22 mouse cellular contexts compared by ENCODE assay signal in genomic region chr5:69523944-69524343, GRCm38 (mm10). TPM values are rescaled to one million over a fixed set of nuclear protein-coding genes. Genes with fewer than 3 reads are reported as not detected.
"Had no signal": no experiment of that assay in that cellular context is flagged by ENCODE, and none has a peak within 500 bp of the region (broad histone marks: within the 10 kb centered on the region; RNA-seq: fewer than 3 reads in every experiment).

No protein-coding gene starts in this region.

- H3K4me1 ChIP-seq: limb, embryonic 10.5 days; liver, embryonic 15.5 days; midbrain, embryonic 12.5 days; neural tube, embryonic 15.5 days had no signal

- H3K4me3 ChIP-seq: limb, embryonic 10.5 days; liver, embryonic 15.5 days; midbrain, embryonic 12.5 days; myocyte; neural tube, embryonic 15.5 days had no signal

- H3K4me2 ChIP-seq: liver, embryonic 11.5 days; liver, embryonic 15.5 days; lung, embryonic 14.5 days; midbrain, embryonic 12.5 days; neural tube, embryonic 15.5 days had no signal

- ATAC-seq: intestine, postnatal 0 days had no signal

- DNase-seq: kidney, adult 8-10 months; kidney, postnatal 25 days; lung, embryonic 14.5 days; lung, postnatal 10 days; lung, postnatal 4 days; right cerebral cortex, adult 18-20 months; right cerebral cortex, postnatal 25 days; thymus, adult 18-20 months; thymus, postnatal 14 days had no signal

- H3K27ac ChIP-seq: limb, embryonic 10.5 days; liver, embryonic 15.5 days; midbrain, embryonic 12.5 days; neural tube, embryonic 15.5 days had no signal

- H3K9me3 ChIP-seq: limb, embryonic 10.5 days; liver, embryonic 15.5 days; midbrain, embryonic 12.5 days; neural tube, embryonic 15.5 days had no signal

- H3K27me3 ChIP-seq: liver, embryonic 15.5 days; midbrain, embryonic 12.5 days; neural tube, embryonic 15.5 days had no signal

- H3K9ac ChIP-seq: liver, embryonic 15.5 days; lung, embryonic 14.5 days; midbrain, embryonic 12.5 days; neural tube, embryonic 15.5 days had no signal

- H3K36me3 ChIP-seq: limb, embryonic 10.5 days; liver, embryonic 15.5 days; midbrain, embryonic 12.5 days; neural tube, embryonic 15.5 days had no signal

RNA-seq across cellular contexts. Expression of gene Yipf7, which starts 18.5 kb away (rescaled TPM):
- total RNA-seq: layer of hippocampus, postnatal 10 days; left cerebral cortex, postnatal 14 days; megakaryocyte, adult 5-6 weeks had no signal
- polyA plus RNA-seq: intestine, postnatal 0 days; kidney, embryonic 16.5 days; limb, embryonic 10.5 days; liver, embryonic 11.5 days; neural tube, embryonic 11.5 days; small intestine, adult 2 months had no signal
